In the genomic region with DNA sequence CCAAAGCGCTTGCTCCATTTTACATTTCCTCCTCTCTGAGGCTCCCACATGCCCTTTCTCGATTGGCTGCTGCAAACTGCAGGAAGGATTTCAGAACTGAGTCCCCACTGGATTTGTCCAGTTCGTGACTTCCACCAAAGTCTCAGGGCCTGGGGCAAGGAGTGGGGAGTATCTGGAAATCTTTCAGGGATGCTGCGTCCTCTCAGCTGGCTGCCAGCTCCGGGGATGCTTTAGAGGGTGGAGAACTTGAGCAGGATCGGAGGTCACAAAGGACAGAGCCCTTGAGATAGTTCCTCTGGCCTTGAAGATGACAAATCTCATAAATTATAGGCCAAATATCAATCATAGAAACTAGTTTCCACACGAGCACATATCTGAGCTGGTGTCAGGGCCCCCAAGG, we compare ENCODE assay signal across 19 mouse cellular contexts.
"Had no signal": no experiment of that assay in that cellular context is flagged by ENCODE, and none has a peak within 500 bp of the region (broad histone marks: within the 10 kb centered on the region; RNA-seq: fewer than 3 reads in every experiment).

No protein-coding gene starts in this region.

- H3K27ac ChIP-seq: limb, embryonic 12.5 days; limb, embryonic 15.5 days; liver, embryonic 14.5 days; macrophage; midbrain, embryonic 10.5 days; midbrain, embryonic 13.5 days; neural tube, embryonic 13.5 days; stomach, embryonic 15.5 days had no signal

- DNase-seq: kidney, postnatal 14 days; kidney, postnatal 4 days; left cerebral cortex, postnatal 4 days; liver, postnatal 0 days; lung, embryonic 14.5 days; retina, postnatal 1 day; spleen, adult 18-20 months; thymus, postnatal 25 days had no signal

- H3K4me3 ChIP-seq: limb, embryonic 12.5 days; limb, embryonic 15.5 days; midbrain, embryonic 10.5 days; midbrain, embryonic 13.5 days; myocyte; neural tube, embryonic 13.5 days; stomach, embryonic 15.5 days had no signal

- ATAC-seq: liver, postnatal 0 days; lung, postnatal 0 days; midbrain, embryonic 16.5 days had no signal
